Mouse (Mus musculus) C2C12 (cell line): ENCODE measurements at regions not wholly inside any gene's neighbourhood (a gene's known extent, or its start where the extent isn't known, plus 50 kb on each side); places are given as distances from the start of the nearest gene placed in this dataset.

Experiments used
- CTCF ChIP-seq: IDR thresholded peaks from one replicate; pipeline ENCODE4 v1.5.1; 2011; ENCODE audit not compliant: control insufficient read depth, insufficient read depth, insufficient read length
- MYOD1 ChIP-seq: IDR thresholded peaks from one replicate; pipeline ENCODE4 v1.6.1; 2011; ENCODE audit warnings: low read depth; ENCODE audit not compliant: control insufficient read depth, insufficient read length

DNA sequence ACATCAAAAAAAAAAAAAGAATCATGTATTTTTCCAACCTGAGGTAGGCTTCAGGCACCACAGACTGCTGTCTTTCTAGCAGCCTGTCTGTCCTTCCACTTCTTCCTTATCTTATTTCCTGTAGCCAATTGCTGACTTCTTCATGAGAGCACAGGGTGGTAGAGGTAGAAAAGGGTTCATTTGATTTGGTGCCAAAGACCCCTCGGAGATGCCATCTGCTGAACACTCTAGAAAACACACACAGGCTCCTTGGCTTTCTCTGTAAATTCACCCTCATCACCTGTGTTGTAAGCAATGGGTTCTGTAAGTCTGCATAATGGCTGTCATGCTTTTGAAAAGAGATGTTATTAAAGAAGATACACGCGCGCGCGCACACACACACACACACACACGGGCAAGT lies 115.0 kb downstream of the Rnd3 start:
- no peak for TF ChIP-seq CTCF
- no peak for TF ChIP-seq MYOD1
